Mouse (Mus musculus): ENCODE data around the gene Kcnc1.

DNA sequence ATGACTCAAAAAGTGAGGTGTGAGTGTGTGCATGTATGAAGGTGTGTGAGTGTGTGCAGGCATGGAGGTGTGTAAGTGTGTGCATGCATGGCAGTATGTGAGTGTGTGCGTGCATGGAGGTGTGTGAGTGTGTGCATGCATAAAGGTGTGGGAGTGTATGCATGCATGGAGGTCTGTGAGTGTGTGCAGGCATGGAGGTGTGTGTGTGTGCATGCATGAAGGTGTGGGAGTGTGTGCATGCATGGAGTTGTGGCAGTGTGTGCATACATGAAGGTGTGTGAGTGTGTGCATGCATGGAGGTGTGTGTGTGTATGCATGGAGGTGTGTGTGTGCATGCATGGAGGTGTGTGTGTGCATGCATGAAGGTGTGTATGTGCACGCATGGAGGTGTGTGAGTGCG lies 8.9 kb upstream of the Kcnc1 start:
- no peak for TF ChIP-seq CTCF (IDR thresholded peaks at IDR 0.05; ENCODE audit: borderline replicate concordance, insufficient read depth, low read length)
- TF ChIP-seq POLR2A (IDR thresholded peaks at IDR 0.05; ENCODE audit: low read depth, low read length): no peak
